Mouse (Mus musculus) forebrain, embryonic 14.5 days (tissue): ENCODE measurements at regions not wholly inside any gene's neighbourhood (a gene's known extent, or its start where the extent isn't known, plus 50 kb on each side); places are given as distances from the start of the nearest gene placed in this dataset.

Experiments used
- ATAC-seq: fragments of 200-750 bp; cut with Nextera tagmentation; 2 replicates; pipeline ENCODE4 v1.8.0; 2017; ENCODE audit warnings: mild to moderate bottlenecking, moderate library complexity
- DNase-seq: peaks from one replicate; pipeline ENCODE4 v3.0.0-alpha.2; 2015; ENCODE audit warnings: low spot score
- H3K27ac ChIP-seq: fragments of 300-500 bp; sonication (generic); 2 replicates; pipeline ENCODE4 v1.5.1; 2014; ENCODE audit warnings: low read depth, mild to moderate bottlenecking, control low read depth, low read length, moderate library complexity
- H3K27me3 ChIP-seq: fragments of 300-500 bp; sonication (generic); replicated peaks from 2 replicates; pipeline ENCODE4 v1.6.1; 2014; ENCODE audit warnings: low read length, control low read depth, mixed read lengths; ENCODE audit not compliant: control insufficient read depth, insufficient read depth
- H3K36me3 ChIP-seq: fragments of 300-500 bp; sonication (generic); 2 replicates; pipeline ENCODE4 v1.6.1; 2014; ENCODE audit warnings: low read length, control low read depth; ENCODE audit not compliant: control insufficient read depth, insufficient read depth
- H3K4me1 ChIP-seq: fragments of 300-500 bp; sonication (generic); 2 replicates; pipeline ENCODE4 v1.6.1; 2014; ENCODE audit warnings: antibody characterized with exemption, low read length, control low read depth; ENCODE audit not compliant: control insufficient read depth, insufficient read depth
- H3K4me2 ChIP-seq: fragments of 300-500 bp; sonication (generic); 2 replicates; pipeline ENCODE4 v1.6.1; 2014; ENCODE audit warnings: mild to moderate bottlenecking, control low read depth, low read length
- H3K4me3 ChIP-seq: fragments of 300-500 bp; sonication (generic); 2 replicates; pipeline ENCODE4 v1.5.1; 2014; ENCODE audit warnings: low read depth, low read length, control low read depth
- H3K9ac ChIP-seq: fragments of 300-500 bp; sonication (generic); 2 replicates; pipeline ENCODE4 v1.6.1; 2014; ENCODE audit warnings: mild to moderate bottlenecking, low read length, control low read depth, moderate library complexity
- H3K9me3 ChIP-seq: fragments of 300-500 bp; sonication (generic); replicated peaks from 2 replicates; pipeline ENCODE4 v1.6.1; 2016; ENCODE audit warnings: low read length, control low read depth, mixed read lengths; ENCODE audit not compliant: control insufficient read depth
- WGBS: fragments of 180-500 bp; shearing (Covaris S2); extraction: QIAGEN DNeasy Blood & Tissue Kit; methylation state at CpG from one replicate; pipeline ENCODE4 v1.1.7; 2014; 5-methylcytosine and 5-hydroxymethylcytosine counted together

GRCm38 (mm10) chr6:14195351-14195750 lies 324.0 kb upstream of the 2610001J05Rik start:
- ATAC-seq: no peak
- Histone ChIP-seq H3K27me3 (no peaks in the 10 kb centered on the region), H3K36me3 (no peaks in the 10 kb centered on the region), H3K9me3 (no peaks in the 10 kb centered on the region), H3K4me3 (no peak overlapping the region), H3K9ac (no peak overlapping the region), H3K4me1 (no peaks in the 10 kb centered on the region), H3K4me2 (no peak overlapping the region), H3K27ac (no peak overlapping the region)
- DNase-seq: no peak
- WGBS: 87% methylated on average over 5 of the region's 5 CpGs

GRCm38 (mm10) chr6:14191387-14192023 lies 320.2 kb upstream of the 2610001J05Rik start:
- Histone ChIP-seq H3K9ac (no peak overlapping the region), H3K4me1 (no peaks in the 10 kb centered on the region), H3K27ac (0 out of 2 replicates have a peak overlapping the region, but pooled peaks have one; percentile 9), H3K27me3 (no peaks in the 10 kb centered on the region), H3K4me3 (no peak overlapping the region), H3K4me2 (no peak overlapping the region), H3K9me3 (no peaks in the 10 kb centered on the region), H3K36me3 (no peaks in the 10 kb centered on the region)
- peak; percentile 93 for ATAC-seq
- peak; percentile 65 for DNase-seq
- WGBS: 58% methylated on average over 4 of the region's 4 CpGs

GRCm38 (mm10) chr6:14185921-14186420 lies 314.7 kb upstream of the 2610001J05Rik start:
- H3K4me1 ChIP-seq: no peaks in the 10 kb centered on the region
- ATAC-seq: peak; percentile 88
- no peaks in the 10 kb centered on the region for H3K36me3 ChIP-seq
- no peak overlapping the region for H3K27ac ChIP-seq
- no peaks in the 10 kb centered on the region for H3K27me3 ChIP-seq
- H3K9ac ChIP-seq: no peak overlapping the region
- H3K9me3 ChIP-seq: no peaks in the 10 kb centered on the region
- DNase-seq: peak; percentile 77
- H3K4me3 ChIP-seq: no peak overlapping the region
- no peak overlapping the region for H3K4me2 ChIP-seq
- WGBS: 58% methylated on average over 2 of the region's 2 CpGs

- Histone ChIP-seq H3K36me3 (no peaks in the 10 kb centered on the region), H3K4me1 (no peaks in the 10 kb centered on the region), H3K27me3 (no peaks in the 10 kb centered on the region), H3K4me3 (no peak overlapping the region), H3K27ac (no peak overlapping the region), H3K9ac (no peak overlapping the region), H3K4me2 (no peak overlapping the region), H3K9me3 (no peaks in the 10 kb centered on the region)
- ATAC-seq (no peak), DNase-seq (no peak)
These were observed 276.1 kb upstream of the 2610001J05Rik start for GRCm38 (mm10) chr6:14147370-14147769.

- Histone ChIP-seq H3K4me2 (no peak overlapping the region), H3K4me3 (no peak overlapping the region), H3K9me3 (no peaks in the 10 kb centered on the region), H3K27me3 (no peaks in the 10 kb centered on the region), H3K36me3 (no peaks in the 10 kb centered on the region), H3K27ac (no peak overlapping the region), H3K9ac (no peak overlapping the region), H3K4me1 (no peaks in the 10 kb centered on the region)
- no peak for ATAC-seq
- WGBS: 79% methylated on average over 4 of the region's 4 CpGs
- DNase-seq: no peak
These were observed 275.1 kb upstream of the 2610001J05Rik start for GRCm38 (mm10) chr6:14146394-14146793.

GRCm38 (mm10) chr6:14142107-14142751 lies 270.9 kb upstream of the 2610001J05Rik start:
- H3K27ac ChIP-seq: no peak overlapping the region
- no peak overlapping the region for H3K9ac ChIP-seq
- no peak overlapping the region for H3K4me3 ChIP-seq
- no peaks in the 10 kb centered on the region for H3K9me3 ChIP-seq
- H3K27me3 ChIP-seq: no peaks in the 10 kb centered on the region
- no peak overlapping the region for H3K4me2 ChIP-seq
- DNase-seq (peak; percentile 83), ATAC-seq (peak; percentile 93; the same call in 1 of the 2 replicates)
- no peaks in the 10 kb centered on the region for H3K36me3 ChIP-seq
- H3K4me1 ChIP-seq: no peaks in the 10 kb centered on the region
- WGBS: 71% methylated on average over 8 of the region's 8 CpGs

GRCm38 (mm10) chr6:14130392-14131144 lies 259.2 kb upstream of the 2610001J05Rik start:
- H3K4me1 ChIP-seq: no peaks in the 10 kb centered on the region
- no peak overlapping the region for H3K4me3 ChIP-seq
- H3K27me3 ChIP-seq: no peaks in the 10 kb centered on the region
- DNase-seq (peak; percentile 48), ATAC-seq (no peak)
- WGBS: 67% methylated on average over 1 of the region's 1 CpGs
- H3K36me3 ChIP-seq: no peaks in the 10 kb centered on the region
- no peak overlapping the region for H3K4me2 ChIP-seq
- H3K9me3 ChIP-seq: no peaks in the 10 kb centered on the region
- no peak overlapping the region for H3K27ac ChIP-seq
- no peak overlapping the region for H3K9ac ChIP-seq

- no peak overlapping the region for H3K27ac ChIP-seq
- no peak for DNase-seq
- no peak overlapping the region for H3K4me2 ChIP-seq
- H3K9ac ChIP-seq: no peak overlapping the region
- no peaks in the 10 kb centered on the region for H3K27me3 ChIP-seq
- ATAC-seq: no peak
- no peaks in the 10 kb centered on the region for H3K9me3 ChIP-seq
- H3K4me3 ChIP-seq: no peak overlapping the region
- no peaks in the 10 kb centered on the region for H3K36me3 ChIP-seq
- H3K4me1 ChIP-seq: no peaks in the 10 kb centered on the region
These were observed 258.1 kb upstream of the 2610001J05Rik start for GRCm38 (mm10) chr6:14129394-14129793.

GRCm38 (mm10) chr6:14122311-14122710 lies 251.0 kb upstream of the 2610001J05Rik start:
- 88% methylated on average over 3 of the region's 3 CpGs for WGBS
- no peaks in the 10 kb centered on the region for H3K27me3 ChIP-seq
- no peak overlapping the region for H3K9ac ChIP-seq
- H3K4me1 ChIP-seq: no peaks in the 10 kb centered on the region
- H3K4me3 ChIP-seq: no peak overlapping the region
- ATAC-seq: no peak
- no peaks in the 10 kb centered on the region for H3K9me3 ChIP-seq
- no peak for DNase-seq
- H3K36me3 ChIP-seq: no peaks in the 10 kb centered on the region
- no peak overlapping the region for H3K4me2 ChIP-seq
- H3K27ac ChIP-seq: no peak overlapping the region
